Mouse (Mus musculus) kidney, adult 2 months (tissue): ENCODE data around the gene Lmf1.

ENCODE experiments used
- CTCF ChIP-seq: fragments of 200-500 bp; conservative IDR thresholded peaks from 2 replicates; pipeline ENCODE4 v1.5.1; 2011; ENCODE audit warnings: low read depth, mild to moderate bottlenecking, control low read depth, low read length, moderate library complexity, mixed read lengths; ENCODE audit not compliant: insufficient read depth, insufficient read length
- POLR2A ChIP-seq: fragments of 200-500 bp; IDR thresholded peaks from one replicate; pipeline ENCODE4 v1.6.1; 2011; ENCODE audit warnings: low read depth, low read length, control low read depth

GRCm38 (mm10) chr17:25595495-25595894 lies 16.6 kb downstream of the Lmf1 start:
- TF ChIP-seq CTCF = peak; percentile 58
- TF ChIP-seq POLR2A = no peak
